Mouse (Mus musculus) myocyte (in vitro differentiated cells): ENCODE measurements at regions not wholly inside any gene's neighbourhood (a gene's known extent, or its start where the extent isn't known, plus 50 kb on each side); places are given as distances from the start of the nearest gene placed in this dataset.

Source experiments
- H3K27me3 ChIP-seq: one replicate; pipeline ENCODE4 v1.6.1; 2011; ENCODE audit not compliant: control insufficient read depth, insufficient read depth, insufficient read length
- H3K36me3 ChIP-seq: one replicate; pipeline ENCODE4 v1.6.1; 2011; ENCODE audit not compliant: control insufficient read depth, insufficient read depth
- H3K4me2 ChIP-seq: one replicate; pipeline ENCODE4 v1.6.1; 2011; ENCODE audit warnings: low read depth, control low read depth
- H3K4me3 ChIP-seq: one replicate; pipeline ENCODE4 v1.5.1; 2011; ENCODE audit warnings: mild to moderate bottlenecking, control low read depth, moderate library complexity
- H3K79me2 ChIP-seq: one replicate; pipeline ENCODE4 v1.6.1; 2011; ENCODE audit not compliant: control insufficient read depth, insufficient read depth
- H3ac ChIP-seq: one replicate; pipeline ENCODE4 v1.6.1; 2011; ENCODE audit not compliant: control insufficient read depth, insufficient read length
- CEBPB ChIP-seq: IDR thresholded peaks from 2 replicates; pipeline ENCODE4 v1.6.1; 2011; ENCODE audit warnings: mild to moderate bottlenecking, moderate library complexity; ENCODE audit not compliant: poor library complexity, insufficient read depth, severe bottlenecking
- E2F4 ChIP-seq: IDR thresholded peaks from one replicate; pipeline ENCODE4 v1.6.1; 2011; ENCODE audit warnings: mild to moderate bottlenecking, control low read depth, moderate library complexity; ENCODE audit not compliant: insufficient read depth
- MAX ChIP-seq: IDR thresholded peaks from one replicate; pipeline ENCODE4 v1.6.1; 2011; ENCODE audit warnings: low read depth, mild to moderate bottlenecking, control low read depth
- MYOD1 ChIP-seq, 3 experiments: IDR thresholded peaks; one replicate each; pipeline ENCODE4 v1.6.1; 2011; ENCODE audit warnings: control low read depth in 2 of 3, low read depth in 2 of 3, mild to moderate bottlenecking in 2 of 3, moderate library complexity in 1 of 3; ENCODE audit not compliant: insufficient read length in 2 of 3, control insufficient read depth in 1 of 3
- MYOG ChIP-seq, 3 experiments: IDR thresholded peaks; one replicate each; pipeline ENCODE4 v1.6.1; 2011; ENCODE audit warnings: control low read depth in 2 of 3, low read depth in 2 of 3, mild to moderate bottlenecking in 2 of 3; ENCODE audit not compliant: insufficient read length in 2 of 3, control insufficient read depth in 1 of 3, insufficient read depth in 1 of 3
- POLR2A ChIP-seq: IDR thresholded peaks from one replicate; pipeline ENCODE4 v1.6.1; 2011; ENCODE audit warnings: low read depth, mild to moderate bottlenecking, control low read depth, moderate library complexity; ENCODE audit not compliant: insufficient read length
- POLR2AphosphoS2 ChIP-seq: IDR thresholded peaks from one replicate; pipeline ENCODE4 v1.6.1; 2011; ENCODE audit warnings: low read depth, control low read depth; ENCODE audit not compliant: insufficient read length
- REST ChIP-seq: IDR thresholded peaks from one replicate; pipeline ENCODE4 v1.6.1; 2011; ENCODE audit warnings: mild to moderate bottlenecking, control low read depth, moderate library complexity; ENCODE audit not compliant: insufficient read depth, insufficient read length
- SRF ChIP-seq: IDR thresholded peaks from one replicate; pipeline ENCODE4 v1.6.1; 2011; ENCODE audit warnings: low read depth; ENCODE audit not compliant: control insufficient read depth, insufficient read length
- TCF12 ChIP-seq: IDR thresholded peaks from one replicate; pipeline ENCODE4 v1.6.1; 2011; ENCODE audit warnings: mild to moderate bottlenecking, control low read depth; ENCODE audit not compliant: poor library complexity, insufficient read depth, severe bottlenecking
- TCF3 ChIP-seq: IDR thresholded peaks from one replicate; pipeline ENCODE4 v1.6.1; 2011; ENCODE audit warnings: low read depth, control low read depth; ENCODE audit not compliant: insufficient read length
- USF1 ChIP-seq: IDR thresholded peaks from one replicate; pipeline ENCODE4 v1.6.1; 2011; ENCODE audit warnings: low read depth, mild to moderate bottlenecking, control low read depth, moderate library complexity

DNA sequence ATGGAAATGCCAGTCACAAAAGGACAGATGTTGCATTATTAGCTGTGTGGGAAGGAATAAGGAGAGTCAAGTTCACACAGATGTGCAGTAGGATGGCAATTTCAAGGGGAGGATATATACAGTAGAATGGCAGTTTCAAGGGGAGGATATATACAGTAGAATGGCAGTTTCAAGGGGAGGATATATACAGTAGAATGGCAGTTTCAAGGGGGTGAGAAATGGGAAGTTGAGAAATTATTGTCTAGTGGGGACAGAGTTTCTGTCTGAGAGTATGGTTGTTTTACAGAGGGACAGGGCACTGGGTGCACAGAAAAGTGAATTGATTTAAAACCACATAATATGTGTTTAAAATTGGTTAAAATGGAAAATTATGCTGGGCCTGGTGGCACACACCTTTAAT lies 54.8 kb upstream of the Scel start:
- H3K27me3 ChIP-seq: peaks cover 5% of the 10 kb centered on the region
- no peak overlapping the region for H3K4me2 ChIP-seq
- H3K4me3 ChIP-seq: no peak overlapping the region
- H3ac ChIP-seq: no peak overlapping the region
- TF ChIP-seq REST (no peak), POLR2A (no peak), USF1 (no peak), TCF3 (no peak), TCF12 (no peak), SRF (no peak), POLR2AphosphoS2 (no peak), MAX (no peak), MYOD1 (IDR thresholded peaks at IDR 0.05; ENCODE audit: control insufficient read depth in 1 of 3, insufficient read length in 2 of 3, low read depth in 2 of 3) (no peak), CEBPB (no peak), MYOG (IDR thresholded peaks at IDR 0.05; ENCODE audit: control insufficient read depth in 1 of 3, insufficient read depth in 1 of 3, insufficient read length in 2 of 3, low read depth in 2 of 3) (no peak), E2F4 (no peak)
- H3K36me3 ChIP-seq: no peaks in the 10 kb centered on the region
- H3K79me2 ChIP-seq: no peaks in the 10 kb centered on the region

DNA sequence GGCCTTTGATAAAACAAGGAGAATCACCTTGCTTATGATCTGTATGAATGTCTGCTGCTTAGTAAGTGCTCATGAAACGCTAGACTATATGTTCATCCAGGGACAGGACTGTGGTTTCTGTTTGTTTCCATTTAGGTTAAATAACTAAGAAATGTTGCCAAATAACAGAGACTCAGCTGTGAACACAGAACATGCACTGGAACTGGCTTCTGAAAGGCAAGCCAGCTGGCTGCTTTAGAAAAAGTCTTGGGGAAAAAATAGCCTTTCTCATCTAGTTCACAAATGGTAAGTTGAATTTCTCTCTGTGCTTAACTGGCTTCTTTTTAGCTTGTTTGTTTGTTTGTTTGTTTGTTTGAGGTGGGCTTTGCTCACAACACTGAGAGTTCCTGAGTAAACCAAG lies 57.0 kb upstream of the Scel start:
- no peak overlapping the region for H3ac ChIP-seq
- H3K27me3 ChIP-seq: no peaks in the 10 kb centered on the region
- TF ChIP-seq TCF3: no peak
- no peak for TF ChIP-seq SRF
- no peak for TF ChIP-seq E2F4
- H3K4me2 ChIP-seq: no peak overlapping the region
- H3K4me3 ChIP-seq: no peak overlapping the region
- no peaks in the 10 kb centered on the region for H3K79me2 ChIP-seq
- no peaks in the 10 kb centered on the region for H3K36me3 ChIP-seq

DNA sequence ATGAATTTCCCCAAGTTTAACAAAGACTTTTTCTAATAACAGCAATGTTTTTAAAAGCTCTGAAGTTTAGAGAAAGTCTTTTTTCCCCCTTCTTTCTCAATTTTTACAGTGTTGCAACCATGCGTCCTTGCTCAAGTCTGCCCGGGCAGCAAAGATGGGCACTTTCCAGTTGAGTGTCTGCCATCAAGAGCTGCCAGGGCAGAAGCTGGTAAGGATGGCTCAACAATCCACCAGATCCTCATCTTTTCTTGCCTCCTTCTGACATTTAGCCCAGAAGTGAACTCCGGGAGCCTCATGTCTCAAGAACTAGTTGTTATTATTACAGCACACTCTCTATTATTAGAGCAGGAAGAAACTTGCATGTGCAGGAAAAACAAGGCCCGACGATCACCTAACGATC lies 62.4 kb upstream of the Scel start:
- H3K36me3 ChIP-seq: no peaks in the 10 kb centered on the region
- TF ChIP-seq TCF12 (no peak), MYOG (IDR thresholded peaks at IDR 0.05; ENCODE audit: control insufficient read depth in 1 of 3, insufficient read depth in 1 of 3, insufficient read length in 2 of 3, low read depth in 2 of 3) (no peak), MAX (no peak), USF1 (no peak), MYOD1 (IDR thresholded peaks at IDR 0.05; ENCODE audit: control insufficient read depth in 1 of 3, insufficient read length in 2 of 3, low read depth in 2 of 3) (no peak), POLR2A (no peak), SRF (no peak), CEBPB (no peak), REST (no peak), E2F4 (no peak), TCF3 (no peak), POLR2AphosphoS2 (no peak)
- H3K4me3 ChIP-seq: no peak overlapping the region
- no peak overlapping the region for H3ac ChIP-seq
- no peaks in the 10 kb centered on the region for H3K79me2 ChIP-seq
- H3K4me2 ChIP-seq: no peak overlapping the region
- no peaks in the 10 kb centered on the region for H3K27me3 ChIP-seq

DNA sequence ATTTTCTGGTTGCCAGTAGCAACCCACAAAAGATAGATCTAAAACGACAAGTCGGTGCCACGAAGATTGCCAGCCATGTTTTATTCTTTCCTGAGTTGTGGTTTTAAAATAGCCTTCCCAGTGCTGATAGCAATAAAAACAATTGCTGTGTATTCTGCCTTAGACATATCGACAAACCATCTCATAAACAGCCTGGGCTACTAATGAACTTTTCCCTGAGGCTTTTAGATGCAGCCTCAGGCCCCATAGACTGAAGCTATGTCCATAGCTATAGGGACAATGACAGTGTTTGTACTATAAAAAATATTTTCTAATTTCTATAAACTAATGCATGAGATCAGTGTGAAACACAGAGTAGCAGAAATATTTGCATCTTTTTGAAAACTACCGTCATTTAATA lies 63.7 kb upstream of the Scel start:
- H3K4me2 ChIP-seq: no peak overlapping the region
- H3K27me3 ChIP-seq: no peaks in the 10 kb centered on the region
- H3K79me2 ChIP-seq: no peaks in the 10 kb centered on the region
- no peak for TF ChIP-seq POLR2AphosphoS2
- TF ChIP-seq TCF3: no peak
- no peak for TF ChIP-seq SRF
- no peak for TF ChIP-seq MYOG (IDR thresholded peaks at IDR 0.05; ENCODE audit: control insufficient read depth in 1 of 3, insufficient read depth in 1 of 3, insufficient read length in 2 of 3, low read depth in 2 of 3)
- no peak for TF ChIP-seq POLR2A
- TF ChIP-seq MAX: no peak
- TF ChIP-seq CEBPB: no peak
- TF ChIP-seq REST: no peak
- no peak for TF ChIP-seq MYOD1 (IDR thresholded peaks at IDR 0.05; ENCODE audit: control insufficient read depth in 1 of 3, insufficient read length in 2 of 3, low read depth in 2 of 3)
- H3ac ChIP-seq: no peak overlapping the region
- H3K4me3 ChIP-seq: no peak overlapping the region
- no peaks in the 10 kb centered on the region for H3K36me3 ChIP-seq

DNA sequence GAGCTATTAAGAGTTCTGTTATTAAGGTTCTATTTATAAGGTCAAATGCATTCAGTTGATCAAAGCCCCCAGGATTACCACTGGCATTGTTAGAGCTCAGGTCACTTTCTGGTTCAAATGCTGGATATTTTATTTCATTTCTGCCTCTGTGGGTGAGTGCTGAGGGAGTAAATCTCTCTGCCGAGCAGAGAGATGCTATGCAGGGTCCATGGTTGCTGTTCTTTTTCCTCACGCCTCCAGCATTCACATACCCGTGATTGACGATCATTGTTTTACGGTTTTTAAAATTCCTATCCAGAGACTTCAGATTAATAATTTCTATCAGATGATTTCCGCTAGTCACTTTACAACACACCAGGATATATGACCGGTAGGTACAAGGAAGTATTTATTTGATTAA lies 64.1 kb upstream of the Scel start:
- Histone ChIP-seq H3K4me2 (no peak overlapping the region), H3K27me3 (no peaks in the 10 kb centered on the region), H3K36me3 (no peaks in the 10 kb centered on the region), H3K4me3 (no peak overlapping the region), H3ac (no peak overlapping the region), H3K79me2 (no peaks in the 10 kb centered on the region)
- TF ChIP-seq CEBPB (no peak), MAX (no peak), POLR2A (no peak), SRF (no peak)
